Mouse (Mus musculus): ENCODE data around the gene Gcgr.
"Not testable (repeated sequence)": the region's sequence is repeated elsewhere in the genome, so short reads cannot be mapped to it uniquely, and the experiment has no call there.

The Gcgr gene

GRCm38 (mm10) chr11:120507611-120508289 is 22.7 kb upstream of the Gcgr start:
- no peak for DNase-seq

DNA sequence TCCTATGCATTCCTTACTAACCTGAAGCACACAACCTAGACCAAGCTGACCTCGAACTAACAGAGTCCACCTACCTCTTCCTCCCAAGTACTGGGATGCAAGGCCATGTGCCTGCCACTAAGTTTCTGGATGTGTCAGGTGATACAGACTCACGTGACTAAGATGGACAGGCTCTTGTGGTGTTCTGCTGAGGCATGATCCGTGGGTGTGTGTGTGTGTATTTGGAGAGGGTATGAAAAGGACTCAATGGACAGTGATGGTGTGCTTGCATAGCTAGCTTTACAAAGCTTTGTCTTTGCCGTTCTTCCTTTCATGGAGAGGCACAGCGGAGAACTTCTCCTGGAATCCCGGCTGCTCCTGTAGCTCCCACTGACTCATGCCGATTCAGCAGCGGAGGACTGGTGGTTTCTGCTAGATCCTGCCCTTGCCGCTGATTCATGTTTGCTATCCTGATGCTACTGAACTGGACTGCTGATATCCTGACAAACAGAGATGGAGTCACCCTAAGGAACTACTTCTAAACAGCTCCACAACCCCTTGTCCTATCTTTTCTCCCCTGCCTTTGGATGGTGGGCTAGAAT is 22.1 kb upstream of the Gcgr start:
- no peak for DNase-seq

- DNase-seq, result no peak
Measured at GRCm38 (mm10) chr11:120509940-120510339, 20.6 kb upstream of the Gcgr start.

GRCm38 (mm10) chr11:120510375-120511030 is 20.0 kb upstream of the Gcgr start:
- DNase-seq, result no peak

GRCm38 (mm10) chr11:120512790-120513453 is 17.6 kb upstream of the Gcgr start:
- DNase-seq, result peak; percentile 73

- not testable (repeated sequence) for DNase-seq
Measured at GRCm38 (mm10) chr11:120514262-120514661, 16.2 kb upstream of the Gcgr start.

GRCm38 (mm10) chr11:120515611-120516010 is 14.9 kb upstream of the Gcgr start:
- peak; percentile 86 for DNase-seq

DNA sequence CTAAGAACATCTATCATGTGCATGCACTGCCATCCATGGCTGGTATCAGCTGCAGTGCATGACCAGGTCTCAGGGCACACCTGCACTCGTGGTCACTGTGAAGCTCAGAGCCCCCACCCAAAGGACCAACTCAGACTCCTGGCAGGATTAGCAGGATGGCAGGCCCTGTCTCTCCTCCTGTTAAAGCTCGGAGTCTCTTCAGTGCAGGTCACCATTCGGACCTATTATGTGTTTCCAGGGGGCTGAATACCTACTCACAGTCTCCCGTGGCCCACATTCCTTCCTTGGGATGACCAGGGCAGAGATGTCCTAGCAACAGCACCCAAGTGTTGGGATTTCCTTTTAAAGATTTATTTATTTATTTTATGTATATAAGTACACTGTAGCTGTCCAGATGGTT is 13.4 kb upstream of the Gcgr start:
- DNase-seq, result no peak

DNA sequence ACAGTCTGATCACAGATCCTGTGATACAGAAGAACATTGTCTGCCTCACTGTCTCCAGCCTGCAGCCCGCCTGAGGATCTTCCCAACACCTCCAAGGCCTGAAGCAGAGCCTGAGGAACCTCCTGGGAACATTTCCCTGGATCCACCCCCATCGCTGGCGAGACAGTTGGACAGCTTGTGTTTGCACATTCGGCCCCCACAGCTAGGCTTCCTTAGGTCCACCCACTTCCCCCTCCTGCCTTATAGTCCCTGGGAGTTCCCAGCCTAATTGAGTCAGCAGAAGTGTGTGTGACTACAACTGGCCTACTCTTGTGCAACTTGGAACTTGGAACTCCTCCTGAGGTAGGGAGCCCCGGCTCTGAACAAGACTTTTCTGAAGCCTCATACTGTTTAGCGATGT is 12.5 kb upstream of the Gcgr start:
- no peak for DNase-seq

- DNase-seq, result no peak
Measured at GRCm38 (mm10) chr11:120518558-120518957, 11.9 kb upstream of the Gcgr start.

DNA sequence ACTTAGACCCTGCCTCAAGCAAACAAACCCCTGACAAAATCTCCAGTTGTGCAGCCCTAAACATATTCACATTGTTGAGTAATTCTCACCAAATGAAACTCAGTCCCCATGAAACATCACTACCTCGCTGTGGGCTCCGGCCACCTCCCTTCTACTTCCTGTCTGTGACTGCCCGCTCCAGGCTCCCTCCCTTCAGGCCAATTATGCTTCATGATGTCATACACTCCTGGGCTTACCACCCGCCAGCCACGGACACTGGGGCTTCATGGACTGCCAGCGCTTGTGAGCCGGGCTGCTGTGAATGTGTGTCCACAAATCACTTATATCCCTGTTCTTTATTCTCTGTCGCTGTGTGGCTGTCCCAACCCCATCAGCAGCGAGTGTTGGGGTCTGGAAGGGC is 10.8 kb upstream of the Gcgr start:
- DNase-seq, result no peak

DNA sequence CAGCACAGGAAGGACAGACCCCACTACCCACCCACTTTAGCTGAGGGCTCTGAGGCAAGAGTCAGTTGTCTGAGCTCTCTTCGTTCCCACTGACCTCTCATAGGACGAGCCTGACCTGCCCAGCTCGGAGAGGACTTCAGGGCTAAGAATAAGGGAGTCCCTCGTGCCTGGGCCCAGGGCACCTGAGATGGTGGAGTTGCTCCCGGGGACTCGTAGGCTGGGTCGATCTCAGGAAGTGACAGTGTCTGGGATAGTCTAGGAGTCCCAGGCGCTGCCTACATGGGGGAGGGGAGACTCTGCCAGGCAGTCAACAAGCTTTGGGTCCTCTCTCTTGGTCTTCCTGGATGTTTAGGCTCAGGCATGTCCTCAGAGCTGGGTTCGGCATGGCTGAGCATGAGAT is 10.0 kb upstream of the Gcgr start:
- DNase-seq, result no peak

DNA sequence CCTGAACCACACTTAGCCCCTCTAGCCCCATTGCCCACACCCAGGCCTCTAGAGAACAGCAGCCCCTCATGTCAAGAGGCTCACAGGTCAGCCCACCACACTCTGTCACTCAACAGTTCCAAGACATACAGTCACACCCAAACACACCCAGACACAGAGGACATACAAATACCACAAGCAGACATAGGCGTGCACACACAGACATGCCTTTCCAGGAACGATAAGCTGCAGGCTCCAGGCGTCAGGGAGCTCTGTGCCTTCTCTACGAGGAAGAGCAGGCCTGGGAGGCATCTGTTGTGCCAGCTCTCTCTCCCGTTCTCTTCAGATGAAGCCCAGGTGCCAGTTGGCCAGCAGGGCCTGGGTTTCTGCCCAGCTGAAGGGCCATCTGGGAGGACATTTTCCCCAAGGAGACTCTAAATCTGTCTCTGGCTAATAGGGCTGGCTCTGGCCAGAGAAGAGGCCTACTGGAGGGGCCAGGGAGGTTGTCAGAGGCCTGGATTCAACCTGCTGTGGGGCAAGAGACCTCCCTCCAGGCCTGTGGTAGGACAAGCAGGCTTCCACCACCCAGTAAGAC is 9.4 kb upstream of the Gcgr start:
- peak; percentile 93 for DNase-seq

DNA sequence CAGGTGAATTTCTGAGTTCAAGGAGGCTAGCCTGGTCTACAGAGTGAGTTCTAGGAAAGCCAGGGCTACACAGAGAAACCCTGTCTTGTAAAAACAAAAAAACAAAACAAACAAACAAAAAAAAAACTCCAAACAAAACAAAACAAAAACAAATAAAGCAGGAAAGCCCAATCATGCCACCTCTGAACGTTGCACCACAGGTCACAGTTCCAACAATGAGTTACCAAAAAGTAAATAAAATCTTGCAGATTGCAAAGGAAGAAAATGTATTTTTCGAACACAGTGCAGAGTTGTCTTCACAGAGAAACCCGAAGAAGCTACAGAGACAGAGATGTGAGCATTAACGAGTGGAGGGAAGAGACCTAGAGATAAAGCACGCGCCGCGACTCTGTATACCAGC is 7.9 kb upstream of the Gcgr start:
- DNase-seq, result no peak

GRCm38 (mm10) chr11:120525959-120526358 is 4.5 kb upstream of the Gcgr start:
- no peak for DNase-seq

DNA sequence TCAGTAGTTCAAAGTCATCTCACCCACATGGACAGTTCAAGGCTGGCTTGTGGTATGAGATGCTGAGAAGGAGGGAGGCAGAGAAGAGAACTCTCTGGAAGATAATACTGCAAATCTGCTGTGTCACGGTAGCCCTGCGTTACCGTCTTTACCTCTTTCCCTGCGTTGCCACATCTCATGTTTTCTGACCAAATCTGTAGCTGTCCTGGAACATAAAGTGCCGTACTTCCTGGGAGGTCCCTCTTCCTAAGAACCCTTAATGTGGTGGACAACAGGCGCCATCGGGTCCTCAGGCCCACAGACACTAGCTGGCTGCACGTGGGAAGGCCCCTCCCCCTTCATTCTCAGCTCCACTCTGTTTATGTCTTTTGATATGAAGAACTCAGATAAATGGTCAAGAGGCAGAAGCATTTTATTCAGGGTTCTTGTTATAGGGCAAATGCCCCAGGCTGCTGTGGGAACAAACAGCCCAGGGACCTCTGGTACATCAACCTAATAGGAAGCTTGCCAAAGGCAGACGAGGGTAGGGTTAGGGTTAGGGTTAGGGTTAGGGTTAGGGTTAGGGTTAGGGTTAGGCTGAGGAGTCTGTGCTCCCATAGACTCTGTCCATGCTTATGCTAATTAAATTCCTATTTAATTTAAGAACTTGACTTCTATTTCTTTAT is 2.7 kb upstream of the Gcgr start:
- no peak for DNase-seq

DNA sequence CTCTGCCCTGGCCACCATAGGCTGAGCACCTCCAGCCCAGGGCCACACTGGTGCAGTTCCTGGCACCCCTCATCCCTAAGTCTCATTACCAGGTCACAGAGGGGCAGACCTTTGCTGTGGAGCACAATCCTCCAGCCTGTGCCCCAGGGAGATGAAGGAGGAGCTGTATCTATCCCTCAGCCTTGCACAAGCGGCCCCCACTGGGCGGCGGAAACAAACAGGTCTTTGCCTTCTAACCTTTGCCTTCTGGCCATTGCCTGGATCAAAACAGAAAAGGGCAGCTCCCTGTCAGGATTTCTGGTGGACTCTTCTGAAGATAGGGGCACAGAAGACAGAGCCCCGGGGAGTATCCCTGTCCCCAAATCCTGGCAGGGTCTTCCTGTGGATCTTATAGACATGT is 1.6 kb upstream of the Gcgr start:
- DNase-seq, result no peak

- DNase-seq, result no peak
Measured at GRCm38 (mm10) chr11:120531646-120532045, 1.1 kb downstream of the Gcgr start.

GRCm38 (mm10) chr11:120534093-120534492 is 3.6 kb downstream of the Gcgr start:
- DNase-seq, result no peak

GRCm38 (mm10) chr11:120535145-120535544 is 4.6 kb downstream of the Gcgr start:
- DNase-seq, result no peak

DNA sequence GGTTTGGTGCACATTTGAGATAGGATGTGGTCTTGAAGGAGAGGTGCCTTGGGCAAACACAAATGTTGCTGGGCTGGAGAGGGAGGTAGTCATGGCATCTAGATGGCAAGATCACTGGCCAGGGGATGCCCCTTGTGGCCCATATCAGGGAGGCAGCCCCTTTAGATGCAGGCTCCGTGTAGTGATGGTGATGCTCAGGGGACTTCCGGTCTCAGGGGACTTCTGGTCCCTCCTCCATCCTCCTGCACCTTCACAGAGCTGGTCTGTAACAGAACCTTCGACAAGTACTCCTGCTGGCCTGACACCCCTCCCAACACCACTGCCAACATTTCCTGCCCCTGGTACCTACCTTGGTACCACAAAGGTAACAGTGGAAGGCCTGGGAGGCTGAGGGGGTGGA is 5.3 kb downstream of the Gcgr start:
- no peak for DNase-seq

- DNase-seq, result peak; percentile 92
Measured at GRCm38 (mm10) chr11:120538485-120538884, 8.0 kb downstream of the Gcgr start.

GRCm38 (mm10) chr11:120538955-120539284 is 8.4 kb downstream of the Gcgr start:
- DNase-seq, result no peak
